Mouse (Mus musculus): ENCODE measurements around the gene Mrps16.

Gene Mrps16

DNA sequence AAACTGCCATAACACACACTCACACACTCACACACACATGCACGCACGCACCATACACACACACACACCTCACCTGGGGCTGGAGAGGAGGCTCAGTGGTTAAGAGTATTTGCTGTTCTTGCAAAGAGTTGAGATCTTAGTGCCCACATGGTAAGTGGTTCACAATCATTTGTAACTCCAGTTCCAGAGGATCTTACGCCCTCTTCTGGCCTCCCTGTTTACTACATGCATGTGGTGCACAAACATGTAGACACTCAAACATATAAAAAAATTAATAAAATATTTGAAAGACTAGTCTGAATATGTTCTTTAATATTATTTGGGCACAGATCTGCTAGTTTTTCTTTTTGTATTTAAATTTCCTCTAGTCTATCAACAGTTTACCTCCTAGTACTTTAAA lies 25.2 kb downstream of the Mrps16 start:
- peak in 1 of 2 experiments; percentile 42 for DNase-seq (ENCODE audit: low spot score in 2 of 2)

DNA sequence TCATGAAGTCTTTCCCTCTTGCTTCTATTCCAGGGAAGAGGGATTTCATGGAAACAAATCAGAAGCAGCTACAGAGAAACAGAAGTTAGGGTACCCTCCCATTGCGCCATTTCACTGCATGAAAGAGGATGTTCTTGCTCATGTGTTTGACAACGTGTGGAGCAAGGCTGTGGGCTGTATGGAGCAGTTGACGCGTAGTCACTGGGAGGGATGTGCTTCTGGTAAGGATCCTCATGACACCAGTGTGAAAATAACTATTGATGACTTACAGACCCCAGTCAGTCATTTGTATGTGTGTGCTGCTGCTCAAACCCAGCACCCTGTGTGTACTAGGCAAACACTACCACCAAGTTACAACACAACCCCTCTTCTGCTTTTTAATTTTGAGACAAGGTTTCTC lies 30.2 kb downstream of the Mrps16 start:
- DNase-seq (ENCODE audit: low spot score in 2 of 2) = no peak

DNA sequence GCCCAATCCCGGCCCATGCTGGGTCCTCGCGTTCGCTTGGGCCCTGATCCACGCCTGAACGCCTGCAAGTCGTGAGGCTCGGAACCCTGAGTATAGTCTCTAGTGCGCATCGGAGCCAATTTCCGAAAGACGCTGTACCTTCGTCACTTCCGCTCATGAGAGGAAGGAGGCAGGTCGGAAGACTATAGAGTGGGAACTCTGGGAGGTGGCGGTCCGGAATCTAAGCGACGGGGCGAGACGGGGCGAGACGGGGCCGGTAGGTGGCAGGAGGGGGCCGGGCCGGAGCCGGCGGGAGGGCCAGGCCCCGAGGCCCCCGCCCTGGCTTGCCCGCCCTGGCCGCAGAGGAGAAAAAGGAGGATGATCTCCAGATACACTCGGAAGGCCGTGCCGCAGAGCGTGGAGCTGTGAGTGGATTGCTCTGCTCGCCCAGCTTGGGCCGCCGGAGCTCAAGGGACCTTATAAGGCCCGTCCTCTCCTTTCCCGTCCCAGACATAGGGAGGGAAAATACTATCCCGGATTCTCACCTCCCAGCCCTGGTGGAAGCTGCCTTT lies 45.4 kb downstream of the Mrps16 start, which contains the start of the genes Ecd and Fam149b:
TSS of gene Ecd (minus strand) at position 131 of the 551 bp plus-strand sequence.
TSS of gene Fam149b (plus strand) at position 172 of the 551 bp plus-strand sequence.
- peak; percentile 91 to 92 for DNase-seq (ENCODE audit: low spot score in 2 of 2)

DNA sequence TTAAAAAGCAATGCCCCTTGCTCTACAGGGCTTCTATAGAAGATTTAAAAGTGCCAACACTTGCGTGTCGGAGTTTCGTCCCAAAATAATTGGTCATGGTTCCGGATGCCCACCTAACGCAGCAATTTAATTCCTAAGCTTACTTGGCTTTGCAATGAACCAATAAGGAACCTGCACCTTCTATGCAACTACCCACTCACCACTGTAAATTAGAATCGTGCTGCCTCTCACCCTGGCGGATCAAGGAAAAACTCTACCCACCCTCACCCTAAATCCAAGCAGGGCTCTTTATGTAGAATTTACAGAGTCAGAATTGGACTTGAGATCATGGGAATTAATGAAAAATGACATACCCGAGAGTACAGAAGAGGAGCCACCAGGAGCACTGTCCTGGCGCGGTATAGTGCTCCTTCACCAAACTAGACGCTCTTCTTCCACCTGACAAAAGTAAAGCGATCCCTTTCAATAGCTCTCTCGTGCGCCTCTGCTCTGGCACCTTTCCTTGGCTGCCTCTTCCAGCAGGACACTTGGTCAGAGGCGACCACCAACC lies 45.9 kb downstream of the Mrps16 start:
- no peak for DNase-seq (ENCODE audit: low spot score in 2 of 2)

DNA sequence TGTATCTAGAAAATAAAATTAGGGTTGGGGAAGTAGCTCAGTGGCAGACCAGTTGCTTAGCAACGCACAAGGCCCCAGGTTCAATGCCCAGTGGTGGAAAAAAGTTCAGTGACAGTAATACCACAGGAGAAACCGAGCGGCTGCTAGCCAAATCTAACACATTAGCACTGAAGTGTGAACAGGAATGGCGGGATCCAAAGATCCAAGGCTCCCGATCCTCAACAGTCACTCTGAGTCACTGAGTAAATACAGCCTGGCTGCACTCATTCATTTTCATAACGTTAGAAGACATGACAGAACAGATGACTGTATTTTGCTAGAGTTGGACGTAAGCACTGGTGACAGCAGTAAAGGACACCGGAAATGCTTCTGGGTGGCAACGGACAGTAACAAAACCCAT lies 47.5 kb downstream of the Mrps16 start:
- DNase-seq (ENCODE audit: low spot score in 2 of 2) = no peak

DNA sequence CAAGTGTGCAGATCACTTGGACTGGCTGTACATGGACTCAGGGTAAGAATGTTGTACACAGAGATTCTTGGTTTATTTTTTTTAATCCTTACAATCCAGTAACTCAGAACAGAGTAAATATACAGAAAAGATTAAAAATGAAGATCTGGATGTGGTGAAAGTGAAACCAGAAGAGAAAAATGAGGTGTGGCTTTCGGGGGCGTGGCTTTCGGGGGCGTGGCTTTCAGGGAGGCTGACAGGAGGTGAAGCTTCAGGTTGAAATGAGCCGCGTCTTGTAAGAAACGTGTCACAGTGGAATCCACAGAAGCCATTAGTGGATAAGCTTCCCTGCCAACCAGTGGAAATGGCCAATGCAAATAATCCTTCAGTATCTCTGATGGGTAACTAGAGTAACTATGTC lies 52.6 kb downstream of the Mrps16 start:
- DNase-seq (ENCODE audit: low spot score in 2 of 2) = peak; percentile 19 to 76

DNA sequence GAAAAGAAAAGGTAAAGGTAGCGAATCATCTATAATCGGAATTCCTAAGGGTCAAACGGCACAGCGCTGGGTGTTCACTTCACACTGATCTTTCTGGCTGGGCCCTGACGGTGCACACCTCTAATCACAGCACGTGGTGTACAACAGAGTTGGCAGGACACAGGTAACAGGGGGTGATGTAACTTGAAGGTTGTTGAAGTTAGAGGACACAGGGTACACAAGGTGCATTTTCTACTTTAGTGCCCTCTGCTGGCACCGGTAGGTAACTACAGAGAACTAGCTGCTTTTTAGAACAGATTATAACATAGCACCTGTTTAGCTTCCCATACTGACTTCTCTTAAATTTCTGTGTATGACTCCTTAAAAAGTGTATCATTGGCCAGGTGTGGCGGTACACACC lies 53.3 kb downstream of the Mrps16 start:
- DNase-seq (ENCODE audit: low spot score in 2 of 2) = peak; percentile 34 to 66

DNA sequence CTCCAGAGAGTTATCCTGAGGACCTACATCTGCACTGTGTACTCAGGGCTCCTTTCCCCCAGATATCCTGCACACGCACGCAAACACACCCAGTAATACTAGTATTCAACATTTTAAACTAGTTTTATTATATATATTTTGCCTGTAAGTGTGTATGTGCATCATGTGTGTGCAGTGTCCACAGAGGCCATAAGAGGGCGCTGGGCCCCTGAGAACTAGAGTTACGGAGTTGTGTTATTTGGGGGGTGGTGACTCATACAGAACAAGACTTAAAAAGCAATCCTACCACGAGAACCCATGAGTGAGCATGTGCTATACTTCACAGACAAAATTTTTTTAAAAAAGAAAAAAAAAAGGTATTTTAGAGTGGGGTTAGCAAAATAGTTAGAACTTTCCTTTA lies 54.0 kb downstream of the Mrps16 start:
- no peak for DNase-seq (ENCODE audit: low spot score in 2 of 2)
